Mouse (Mus musculus): ENCODE results near the gene Tac2. TPM values are rescaled to one million over a fixed set of nuclear protein-coding genes. Genes with fewer than 3 reads are reported as not detected.

Tac2 gene
- total RNA-seq, 2 experiments from 2014 or later: not detected

GRCm38 (mm10) chr10:127731397-127731796, 7.1 kb downstream of the Tac2 start:
- intact Hi-C loops (cut with DNase I): no loop called here
- Histone ChIP-seq H3K4me3 (no peak overlapping the region), H3K27ac (no peak overlapping the region)
- TF ChIP-seq CTCF (IDR thresholded peaks at IDR 0.05): no peak
- no peak for DNase-seq

GRCm38 (mm10) chr10:127734434-127734833, 10.2 kb downstream of the Tac2 start:
- no peak overlapping the region for H3K27ac ChIP-seq
- no peak for DNase-seq
- no peak overlapping the region for H3K4me3 ChIP-seq
- TF ChIP-seq CTCF (IDR thresholded peaks at IDR 0.05): peak; percentile 20; the same call in 1 of the 2 replicates
- intact Hi-C loops (cut with DNase I): no loop called here

GRCm38 (mm10) chr10:127736266-127736665, 12.0 kb downstream of the Tac2 start:
- Histone ChIP-seq H3K4me3 (no peak overlapping the region), H3K27ac (no peak overlapping the region)
- intact Hi-C loops (cut with DNase I): loop anchor here (5.0 kb wide), 2 partner anchors 94 to 276 kb away; partner anchors contain the start of gene Stat6
- DNase-seq: no peak
- no peak for TF ChIP-seq CTCF (IDR thresholded peaks at IDR 0.05)

DNA sequence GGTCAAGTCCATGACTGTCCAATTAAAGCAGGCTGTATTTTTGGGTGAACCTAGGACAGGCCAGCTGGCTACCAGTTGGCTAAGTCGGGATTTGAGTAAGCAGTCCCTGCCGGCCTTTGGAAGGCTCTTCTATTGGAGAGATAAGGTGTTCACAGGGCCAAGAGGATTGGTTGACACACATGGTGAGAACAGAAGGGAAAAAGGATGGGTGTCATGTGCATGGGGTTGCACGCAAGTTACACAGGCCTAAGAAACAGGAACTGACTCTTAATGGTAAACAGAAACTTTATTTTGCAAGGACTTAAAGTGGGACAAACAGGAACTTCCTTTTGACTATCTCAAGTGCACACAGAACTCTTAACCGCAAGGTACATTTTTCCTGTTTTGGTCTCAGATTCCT, 12.6 kb downstream of the Tac2 start:
- Histone ChIP-seq H3K27ac (no peak overlapping the region), H3K4me3 (no peak overlapping the region)
- intact Hi-C loops (cut with DNase I): loop anchor here (5.0 kb wide), 2 partner anchors 95 to 275 kb away; partner anchors contain the start of gene Stat6
- no peak for TF ChIP-seq CTCF (IDR thresholded peaks at IDR 0.05)
- no peak for DNase-seq

GRCm38 (mm10) chr10:127737552-127737951, 13.3 kb downstream of the Tac2 start:
- intact Hi-C loops (cut with DNase I): loop anchor here (5.0 kb wide), 2 partner anchors 95 to 275 kb away; partner anchors contain the start of gene Stat6
- Histone ChIP-seq H3K27ac (no peak overlapping the region), H3K4me3 (no peak overlapping the region)
- no peak for DNase-seq
- TF ChIP-seq CTCF (IDR thresholded peaks at IDR 0.05): no peak

GRCm38 (mm10) chr10:127738151-127738882, 14.0 kb downstream of the Tac2 start:
- TF ChIP-seq CTCF (IDR thresholded peaks at IDR 0.05): peak; percentile 71
- intact Hi-C loops (cut with DNase I): loop anchor here (2.0 to 5.0 kb wide), 3 partner anchors 96 to 274 kb away; partner anchors contain the start of gene Stat6
- DNase-seq: no peak
- Histone ChIP-seq H3K4me3 (peak overlapping the region; percentile 92), H3K27ac (peak overlapping the region; percentile 81; the same call in 1 of the 2 replicates)

GRCm38 (mm10) chr10:127739083-127739660, 14.9 kb downstream of the Tac2 start, which contains the start of gene Zbtb39:
TSS of gene Zbtb39 (plus strand) at chr10:127739538.
- intact Hi-C loops (cut with DNase I): loop anchor here (2.0 to 5.0 kb wide), 3 partner anchors 97 to 273 kb away; partner anchors contain the start of gene Stat6
- peak within 1 kb of the TSS; percentile 86 for H3K27ac ChIP-seq
- TF ChIP-seq CTCF (IDR thresholded peaks at IDR 0.05): peak; percentile 74

GRCm38 (mm10) chr10:127739661-127740161, 15.4 kb downstream of the Tac2 start:
- no peak for DNase-seq
- intact Hi-C loops (cut with DNase I): loop anchor here (2.0 to 5.0 kb wide), 3 partner anchors 97 to 273 kb away; partner anchors contain the start of gene Stat6
- no peak for TF ChIP-seq CTCF (IDR thresholded peaks at IDR 0.05)
- peak overlapping the region; percentile 86 for H3K27ac ChIP-seq
- H3K4me3 ChIP-seq: peak overlapping the region; percentile 92

More at GRCm38 (mm10) chr10:127739083-127739660, 14.9 kb downstream of the Tac2 start, which contains the start of gene Zbtb39:
- H3K4me3 ChIP-seq: peak within 1 kb of the TSS; percentile 92
- peak; percentile 92 for DNase-seq

DNA sequence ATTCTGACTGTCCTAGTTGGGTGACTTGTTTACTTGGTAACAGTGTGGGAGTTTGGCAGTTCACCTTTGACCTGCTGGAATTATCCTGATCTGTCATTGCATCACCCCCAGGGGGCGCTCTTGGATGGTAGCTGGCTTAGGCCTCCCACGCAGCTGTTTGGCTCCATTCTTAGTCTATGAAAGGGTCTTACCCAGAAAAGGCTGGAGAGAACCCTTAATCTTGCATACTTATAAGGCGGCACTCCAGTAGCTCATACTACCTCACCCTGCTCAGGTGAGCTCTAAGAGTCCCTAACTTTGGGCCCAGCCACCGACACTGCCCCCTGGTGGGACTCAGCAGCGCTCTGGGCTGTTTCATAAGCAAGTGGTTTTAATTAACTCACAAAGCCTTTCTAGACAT, 20.4 kb downstream of the Tac2 start:
- Histone ChIP-seq H3K27ac (no peak overlapping the region), H3K4me3 (no peak overlapping the region)
- peak; percentile 44 for DNase-seq
- TF ChIP-seq CTCF (IDR thresholded peaks at IDR 0.05): peak; percentile 62
- intact Hi-C loops (cut with DNase I): no loop called here

DNA sequence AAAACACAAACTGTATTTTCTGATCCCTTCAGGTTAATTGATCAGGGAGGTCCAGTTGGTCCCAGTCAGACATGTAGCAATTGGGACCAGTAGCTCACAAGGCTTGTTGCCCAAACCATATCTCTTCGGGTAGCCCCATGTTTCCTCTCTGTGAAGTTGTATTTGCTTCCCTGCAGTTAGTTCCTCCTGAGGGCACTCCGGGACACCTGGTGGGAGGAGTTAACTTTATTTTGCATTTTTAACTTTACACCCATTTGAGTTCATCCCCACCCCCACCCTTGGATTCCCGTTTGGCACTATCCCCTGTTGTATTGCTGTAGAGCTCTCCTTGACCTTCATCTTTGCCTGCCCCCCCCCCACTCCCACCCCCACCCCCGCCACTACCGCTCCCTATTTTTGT, 21.6 kb downstream of the Tac2 start:
- TF ChIP-seq CTCF (IDR thresholded peaks at IDR 0.05): no peak
- no peak for DNase-seq
- intact Hi-C loops (cut with DNase I): no loop called here
- Histone ChIP-seq H3K27ac (no peak overlapping the region), H3K4me3 (no peak overlapping the region)

GRCm38 (mm10) chr10:127747254-127747653, 23.0 kb downstream of the Tac2 start:
- DNase-seq: no peak
- Histone ChIP-seq H3K27ac (no peak overlapping the region), H3K4me3 (no peak overlapping the region)
- intact Hi-C loops (cut with DNase I): no loop called here
- no peak for TF ChIP-seq CTCF (IDR thresholded peaks at IDR 0.05)

DNA sequence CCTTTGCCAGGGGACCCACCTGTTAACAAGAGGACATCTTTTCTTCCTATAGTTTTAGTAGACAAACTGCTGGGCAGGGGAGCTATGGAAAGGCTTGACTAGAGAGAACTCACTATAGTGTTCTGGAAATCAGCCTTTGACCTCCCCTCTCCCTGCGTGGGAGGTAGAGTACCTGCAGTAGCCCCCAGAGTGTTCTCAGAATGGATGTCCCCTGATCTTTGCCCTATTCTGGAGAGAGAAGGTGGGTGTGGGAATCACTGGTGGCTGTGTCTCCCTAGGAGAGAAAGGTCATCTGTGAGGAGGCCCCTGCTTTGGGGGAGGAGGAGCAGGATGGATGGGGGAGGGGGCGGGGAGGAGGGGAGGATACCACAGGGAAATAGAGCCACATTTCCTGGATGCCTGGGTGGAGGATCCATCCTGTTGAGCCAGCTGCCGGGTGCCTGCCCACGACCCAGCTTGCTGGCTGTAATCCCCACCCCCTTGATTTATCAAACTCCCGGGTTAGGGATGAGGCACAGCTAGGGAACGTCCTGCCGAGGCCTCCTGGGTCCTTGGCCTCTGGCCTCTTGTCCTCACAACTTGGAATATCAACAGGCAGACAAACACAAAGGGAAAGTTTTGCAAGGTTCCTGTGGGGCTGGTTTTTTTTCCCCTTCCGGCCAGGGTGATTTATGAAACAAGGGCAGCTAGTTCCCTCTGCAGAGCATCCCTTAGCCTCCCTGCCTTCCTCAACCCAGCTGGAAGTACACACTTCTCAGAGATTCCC, 24.8 kb downstream of the Tac2 start:
- intact Hi-C loops (cut with DNase I): no loop called here
- TF ChIP-seq CTCF (IDR thresholded peaks at IDR 0.05): no peak
- H3K4me3 ChIP-seq: peak overlapping the region; percentile 56
- no peak for DNase-seq
- peak overlapping the region; percentile 63 for H3K27ac ChIP-seq
